Mouse (Mus musculus) intestine, postnatal 0 days (tissue): ENCODE data around the gene H2-M9. TPM values are rescaled to one million over a fixed set of nuclear protein-coding genes. Genes with fewer than 3 reads are reported as not detected.

Experiments used
- ATAC-seq: fragments of 200-750 bp; cut with Nextera tagmentation; 2 replicates; pipeline ENCODE4 v1.8.0; 2017; ENCODE audit warnings: mild to moderate bottlenecking, moderate TSS enrichment, moderate library complexity
- H3K27ac ChIP-seq: fragments of 300-500 bp; sonication (generic); 2 replicates; pipeline ENCODE4 v1.5.1; 2014; ENCODE audit warnings: mild to moderate bottlenecking, low read depth, low read length, moderate library complexity
- H3K27me3 ChIP-seq: fragments of 300-500 bp; sonication (generic); replicated peaks from 2 replicates; pipeline ENCODE4 v1.6.1; 2014; ENCODE audit warnings: low read length, mixed read lengths; ENCODE audit not compliant: control insufficient read depth, insufficient read depth
- H3K36me3 ChIP-seq: fragments of 300-500 bp; sonication (generic); 2 replicates; pipeline ENCODE4 v1.6.1; 2014; ENCODE audit warnings: mild to moderate bottlenecking, moderate library complexity; ENCODE audit not compliant: control insufficient read depth, insufficient read depth
- H3K4me1 ChIP-seq: fragments of 300-500 bp; sonication (generic); replicated peaks from 2 replicates; pipeline ENCODE4 v1.6.1; 2014; ENCODE audit warnings: antibody characterized with exemption, low read length, mixed read lengths; ENCODE audit not compliant: control insufficient read depth, insufficient read depth
- H3K4me2 ChIP-seq: fragments of 300-500 bp; sonication (generic); replicated peaks from 2 replicates; pipeline ENCODE4 v1.6.1; 2014; ENCODE audit warnings: low read depth, mild to moderate bottlenecking, moderate library complexity
- H3K4me3 ChIP-seq: fragments of 300-500 bp; sonication (generic); 2 replicates; pipeline ENCODE4 v1.5.1; 2014; ENCODE audit warnings: low read depth, low read length
- H3K9ac ChIP-seq: fragments of 300-500 bp; sonication (generic); 2 replicates; pipeline ENCODE4 v1.6.1; 2014; ENCODE audit warnings: mild to moderate bottlenecking, low read depth, low read length
- H3K9me3 ChIP-seq: fragments of 300-500 bp; sonication (generic); 2 replicates; pipeline ENCODE4 v1.6.1; 2016; ENCODE audit warnings: mixed run types; ENCODE audit not compliant: control insufficient read depth
- CTCF ChIP-seq: sonication (generic); IDR thresholded peaks from 2 replicates; pipeline ENCODE4 v1.5.1; 2016; ENCODE audit warnings: low read depth, mild to moderate bottlenecking, control low read depth, antibody characterized with exemption, moderate library complexity
- WGBS: fragments of 180-500 bp; shearing (Covaris S2); extraction: QIAGEN DNeasy Blood & Tissue Kit; methylation state at CpG from one replicate; pipeline ENCODE4 v1.1.7; 2014; 5-methylcytosine and 5-hydroxymethylcytosine counted together
- polyA plus RNA-seq: library from polyadenylated mRNA; unstranded; fragments of >200 nt; fragmentation: Nextera tagmentation; extraction: Ambion mirVana; gene quantifications from 2 replicates; pipeline ENCODE4 v1.2.1, GENCODE M21; 2015

The H2-M9 gene
- polyA plus RNA-seq = 0.27 and 0.42 TPM in 2 replicates

DNA sequence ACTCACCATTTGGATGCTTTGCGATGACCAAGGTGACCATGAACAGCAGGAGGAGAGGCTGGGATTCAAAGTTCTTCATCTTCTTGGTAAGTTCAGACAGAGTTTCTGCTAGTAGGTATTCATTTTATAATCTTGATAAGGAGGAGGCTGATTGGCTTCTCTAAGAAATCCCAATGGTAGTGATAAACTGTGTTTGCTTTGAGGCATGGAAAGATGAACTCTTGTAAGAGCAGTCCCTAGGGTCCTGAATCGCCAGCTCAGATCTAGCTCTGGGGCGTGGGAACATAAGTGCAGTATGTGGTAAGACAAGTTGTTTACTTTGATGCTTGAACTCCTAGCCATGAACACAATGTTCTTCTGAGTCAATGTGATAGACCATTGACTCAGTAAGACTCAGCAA is at the start of gene H2-M9:
Gene H2-M9, minus strand, starts transcription at position 101 of the 400 bp plus-strand sequence.
- no peak within 1 kb of the TSS for H3K9ac ChIP-seq
- no peak within 1 kb of the TSS for H3K4me3 ChIP-seq
- no peak within 1 kb of the TSS for H3K27ac ChIP-seq
- no peaks in the 10 kb centered on the region for H3K36me3 ChIP-seq
- TF ChIP-seq CTCF = no peak
- WGBS = 88% methylated on average over 3 of the region's 3 CpGs
- no peak for ATAC-seq
- H3K4me1 ChIP-seq = no peaks in the 10 kb centered on the region
- no peaks in the 10 kb centered on the region for H3K9me3 ChIP-seq
- no peak within 1 kb of the TSS for H3K4me2 ChIP-seq
- no peaks in the 10 kb centered on the region for H3K27me3 ChIP-seq

- no peak for ATAC-seq
Measured at GRCm38 (mm10) chr17:36672119-36672518, 29.7 kb upstream of the H2-M9 start, which contains the start of gene H2-M1. H2-M1 (minus strand) TSS chr17:36672219.

More at GRCm38 (mm10) chr17:36672119-36672518, 29.7 kb upstream of the H2-M9 start, which contains the start of gene H2-M1:
- H3K4me3 ChIP-seq = no peak within 1 kb of the TSS
- H3K4me1 ChIP-seq = no peaks in the 10 kb centered on the region
- TF ChIP-seq CTCF = no peak
- no peaks in the 10 kb centered on the region for H3K36me3 ChIP-seq
- no peak within 1 kb of the TSS for H3K9ac ChIP-seq
- H3K9me3 ChIP-seq = no peaks in the 10 kb centered on the region
- 70% methylated on average over 3 of the region's 3 CpGs for WGBS
- no peak within 1 kb of the TSS for H3K4me2 ChIP-seq
- no peak within 1 kb of the TSS for H3K27ac ChIP-seq
- H3K27me3 ChIP-seq = no peaks in the 10 kb centered on the region

Other genes starting within 250 kb of the H2-M9 start
- gene H2-M10.4, start 180.3 kb downstream of the H2-M9 start, polyA plus RNA-seq = not detected in 2 replicates
- gene H2-M11, start 95.6 kb downstream of the H2-M9 start, polyA plus RNA-seq = not detected in 2 replicates
- gene H2-M1, start 29.6 kb upstream of the H2-M9 start, polyA plus RNA-seq = not detected in 2 replicates
- gene H2-M10.5, start 130.2 kb upstream of the H2-M9 start, polyA plus RNA-seq = not detected in 2 replicates
- not detected in 2 replicates for gene H2-M10.6, start 169.5 kb upstream of the H2-M9 start, polyA plus RNA-seq
- 27.4 and 32.2 TPM in 2 replicates for gene Trim26, start 194.5 kb upstream of the H2-M9 start, polyA plus RNA-seq
- gene Trim15, start 224.5 kb upstream of the H2-M9 start, polyA plus RNA-seq = 16.4 and 23.0 TPM in 2 replicates
- 0.07 and 0.21 TPM in 2 replicates for gene Trim10, start 226.9 kb upstream of the H2-M9 start, polyA plus RNA-seq
- gene Trim40, start 247.5 kb upstream of the H2-M9 start, polyA plus RNA-seq = 6.8 TPM in 2 replicates